Mouse (Mus musculus) ES-Bruce4 (cell line): ENCODE measurements around the gene Zfand4.

Source experiments
- CTCF ChIP-seq: IDR thresholded peaks from one replicate; pipeline ENCODE4 v1.8.1; 2011; ENCODE audit warnings: low read depth, low read length
- POLR2A ChIP-seq: IDR thresholded peaks from one replicate; pipeline ENCODE4 v1.8.1; 2011; ENCODE audit warnings: low read length; ENCODE audit not compliant: insufficient read depth

DNA sequence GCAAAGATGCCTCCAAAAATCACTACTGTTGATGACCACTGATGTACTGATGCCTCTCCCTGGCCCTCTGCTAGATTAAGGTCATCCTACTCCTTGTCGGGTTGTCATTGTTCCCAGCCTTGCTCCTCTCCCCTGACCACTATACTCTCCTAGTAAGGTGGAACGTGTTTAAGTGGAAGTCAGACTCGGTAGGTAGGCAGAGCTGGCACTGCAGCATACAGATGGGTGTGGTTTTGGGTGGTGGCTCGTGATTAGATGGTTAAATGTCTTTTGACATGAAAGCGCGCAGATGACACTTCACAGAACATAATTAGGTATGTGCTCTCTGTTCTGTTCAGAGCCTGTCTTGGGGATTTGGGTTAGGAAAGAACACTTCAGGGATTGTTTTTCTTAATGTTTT, 86.6 kb downstream of the Zfand4 start:
- TF ChIP-seq CTCF (no peak), POLR2A (no peak)
